Mouse (Mus musculus) heart, embryonic 13.5 days (tissue): ENCODE data around the gene Ptk6. TPM values are rescaled to one million over a fixed set of nuclear protein-coding genes. Genes with fewer than 3 reads are reported as not detected.
A peak's percentile ranks its signal among the peaks of the same experiment; 100 is the strongest.

Source experiments
- ATAC-seq: fragments of 200-750 bp; cut with Nextera tagmentation; 2 replicates; pipeline ENCODE4 v1.8.0; 2017; ENCODE audit warnings: moderate TSS enrichment; ENCODE audit not compliant: insufficient number of reproducible peaks, low FRiP score, low TSS enrichment; ENCODE audit errors: extremely low read depth
- H3K27ac ChIP-seq: fragments of 300-500 bp; sonication (generic); replicated peaks from 2 replicates; pipeline ENCODE4 v1.5.1; 2015; ENCODE audit warnings: moderate library complexity, mild to moderate bottlenecking, inconsistent platforms
- H3K27me3 ChIP-seq: fragments of 300-500 bp; sonication (generic); replicated peaks from 2 replicates; pipeline ENCODE4 v1.6.1; 2015; ENCODE audit warnings: mild to moderate bottlenecking, inconsistent platforms
- H3K36me3 ChIP-seq: fragments of 300-500 bp; sonication (generic); 2 replicates; pipeline ENCODE4 v1.6.1; 2015; ENCODE audit warnings: mild to moderate bottlenecking, inconsistent platforms
- H3K4me1 ChIP-seq: fragments of 300-500 bp; sonication (generic); 2 replicates; pipeline ENCODE4 v1.6.1; 2015; ENCODE audit warnings: inconsistent platforms
- H3K4me2 ChIP-seq: fragments of 300-500 bp; sonication (generic); 2 replicates; pipeline ENCODE4 v1.6.1; 2015; ENCODE audit warnings: inconsistent platforms, mild to moderate bottlenecking, moderate library complexity
- H3K4me3 ChIP-seq: fragments of 300-500 bp; sonication (generic); 2 replicates; pipeline ENCODE4 v1.5.1; 2015; ENCODE audit warnings: moderate library complexity, mild to moderate bottlenecking, inconsistent platforms
- H3K9ac ChIP-seq: fragments of 300-500 bp; sonication (generic); 2 replicates; pipeline ENCODE4 v1.6.1; 2015; ENCODE audit warnings: inconsistent platforms, mild to moderate bottlenecking, moderate library complexity
- H3K9me3 ChIP-seq: fragments of 300-500 bp; sonication (generic); 2 replicates; pipeline ENCODE4 v1.6.1; 2016; ENCODE audit warnings: inconsistent platforms
- WGBS: fragments of 180-500 bp; shearing (Covaris S2); methylation state at CpG from one replicate; pipeline ENCODE4 v1.1.7; 2015; ENCODE audit warnings: mixed read lengths; 5-methylcytosine and 5-hydroxymethylcytosine counted together
- polyA plus RNA-seq: library from polyadenylated mRNA; unstranded; fragments of >200 nt; fragmentation: Nextera tagmentation; extraction: Ambion mirVana; gene quantifications from 2 replicates; pipeline ENCODE4 v1.2.1, GENCODE M21; 2015

Ptk6 gene
- polyA plus RNA-seq, 1 experiment from 2014 or later, result 0.05 TPM

- no peaks in the 10 kb centered on the region for H3K9me3 ChIP-seq
- peak overlapping the region; percentile 71 for H3K9ac ChIP-seq
- H3K27ac ChIP-seq, result no peak overlapping the region
- H3K4me1 ChIP-seq, result peaks cover 17% of the 10 kb centered on the region
- peak overlapping the region; percentile 74 for H3K4me2 ChIP-seq
- peaks cover 81% of the 10 kb centered on the region for H3K27me3 ChIP-seq
- H3K36me3 ChIP-seq, result peaks cover 57% of the 10 kb centered on the region
- ATAC-seq, result no peak
- WGBS, result 17% methylated on average over 28 of the region's 31 CpGs
- H3K4me3 ChIP-seq, result peak overlapping the region; percentile 49
Observed at GRCm38 (mm10) chr2:181148318-181148955, 54.2 kb downstream of the Ptk6 start.

- 2% methylated on average over 61 of the region's 61 CpGs for WGBS
- peak overlapping the region; percentile 71 for H3K9ac ChIP-seq
- H3K9me3 ChIP-seq, result no peaks in the 10 kb centered on the region
- H3K4me3 ChIP-seq, result peak overlapping the region; percentile 49
- H3K4me2 ChIP-seq, result peak overlapping the region; percentile 74
- H3K4me1 ChIP-seq, result peaks cover 17% of the 10 kb centered on the region
- no peak overlapping the region for H3K27ac ChIP-seq
- peaks cover 83% of the 10 kb centered on the region for H3K27me3 ChIP-seq
- H3K36me3 ChIP-seq, result peaks cover 50% of the 10 kb centered on the region
- no peak for ATAC-seq
Observed at GRCm38 (mm10) chr2:181147546-181148317, 54.9 kb downstream of the Ptk6 start.

- ATAC-seq, result no peak
- H3K9me3 ChIP-seq, result no peaks in the 10 kb centered on the region
- WGBS, result 53% methylated on average over 4 of the region's 4 CpGs
- peaks cover 17% of the 10 kb centered on the region for H3K4me1 ChIP-seq
- peak overlapping the region; percentile 49 for H3K4me3 ChIP-seq
- peaks cover 87% of the 10 kb centered on the region for H3K27me3 ChIP-seq
- peaks cover 43% of the 10 kb centered on the region for H3K36me3 ChIP-seq
- H3K27ac ChIP-seq, result no peak overlapping the region
- H3K4me2 ChIP-seq, result peak overlapping the region; percentile 74
- H3K9ac ChIP-seq, result no peak overlapping the region
Observed at GRCm38 (mm10) chr2:181146976-181147545, 55.5 kb downstream of the Ptk6 start.

GRCm38 (mm10) chr2:181144675-181145074, 57.9 kb downstream of the Ptk6 start:
- H3K36me3 ChIP-seq, result peaks cover 19% of the 10 kb centered on the region
- no peaks in the 10 kb centered on the region for H3K9me3 ChIP-seq
- H3K4me2 ChIP-seq, result no peak overlapping the region
- H3K27me3 ChIP-seq, result peaks cover 89% of the 10 kb centered on the region
- peaks cover 17% of the 10 kb centered on the region for H3K4me1 ChIP-seq
- 65% methylated on average over 2 of the region's 2 CpGs for WGBS
- no peak overlapping the region for H3K4me3 ChIP-seq
- no peak overlapping the region for H3K9ac ChIP-seq
- no peak for ATAC-seq
- H3K27ac ChIP-seq, result no peak overlapping the region

Other genes starting within 250 kb of the Ptk6 start
- 47.3 and 49.3 TPM in 2 replicates for gene Nkain4, start 248.1 kb downstream of the Ptk6 start, polyA plus RNA-seq
- gene Arfgap1, start 235.6 kb downstream of the Ptk6 start, polyA plus RNA-seq, result 80.0 and 82.9 TPM in 2 replicates
- gene Col20a1, start 216.3 kb downstream of the Ptk6 start, polyA plus RNA-seq, result 0.24 and 0.33 TPM in 2 replicates
- 0.37 and 0.48 TPM in 2 replicates for gene Chrna4, start 159.2 kb downstream of the Ptk6 start, polyA plus RNA-seq
- 0.19 TPM in 2 replicates for gene Kcnq2, start 67.5 kb downstream of the Ptk6 start, polyA plus RNA-seq
- gene Eef1a2, start 45.8 kb downstream of the Ptk6 start, polyA plus RNA-seq, result 7.8 and 9.7 TPM in 2 replicates
- gene Ppdpf, start 15.5 kb downstream of the Ptk6 start, polyA plus RNA-seq, result 180 and 188 TPM in 2 replicates
- gene Srms, start 10.4 kb upstream of the Ptk6 start, polyA plus RNA-seq, result 0.11 TPM in 1 of 2 replicates, not detected in the other
- 0.13 and 0.27 TPM in 2 replicates for gene Fndc11, start 17.2 kb upstream of the Ptk6 start, polyA plus RNA-seq
- gene Helz2, start 39.2 kb upstream of the Ptk6 start, polyA plus RNA-seq, result 1.1 and 1.5 TPM in 2 replicates
- gene Gmeb2, start 85.2 kb upstream of the Ptk6 start, polyA plus RNA-seq, result 8.7 and 9.0 TPM in 2 replicates
- 1.5 and 2.4 TPM in 2 replicates for gene Stmn3, start 111.7 kb upstream of the Ptk6 start, polyA plus RNA-seq
- 23.1 and 26.5 TPM in 2 replicates for gene Rtel1, start 117.0 kb upstream of the Ptk6 start, polyA plus RNA-seq
- gene Zgpat, start 162.1 kb upstream of the Ptk6 start, polyA plus RNA-seq, result 23.3 and 26.7 TPM in 2 replicates
- gene Arfrp1, start 162.6 kb upstream of the Ptk6 start, polyA plus RNA-seq, result 57.5 and 59.1 TPM in 2 replicates
- 11.9 and 15.6 TPM in 2 replicates for gene Lime1, start 177.3 kb upstream of the Ptk6 start, polyA plus RNA-seq